Mouse (Mus musculus) retina, postnatal 7 days (tissue): Measurements from ENCODE around the gene Mfsd4a.

Experiments used
- DNase-seq: peaks from one replicate; pipeline ENCODE4 v3.0.0-alpha.2; 2012; ENCODE audit warnings: low read depth, low spot score

Gene Mfsd4a

DNA sequence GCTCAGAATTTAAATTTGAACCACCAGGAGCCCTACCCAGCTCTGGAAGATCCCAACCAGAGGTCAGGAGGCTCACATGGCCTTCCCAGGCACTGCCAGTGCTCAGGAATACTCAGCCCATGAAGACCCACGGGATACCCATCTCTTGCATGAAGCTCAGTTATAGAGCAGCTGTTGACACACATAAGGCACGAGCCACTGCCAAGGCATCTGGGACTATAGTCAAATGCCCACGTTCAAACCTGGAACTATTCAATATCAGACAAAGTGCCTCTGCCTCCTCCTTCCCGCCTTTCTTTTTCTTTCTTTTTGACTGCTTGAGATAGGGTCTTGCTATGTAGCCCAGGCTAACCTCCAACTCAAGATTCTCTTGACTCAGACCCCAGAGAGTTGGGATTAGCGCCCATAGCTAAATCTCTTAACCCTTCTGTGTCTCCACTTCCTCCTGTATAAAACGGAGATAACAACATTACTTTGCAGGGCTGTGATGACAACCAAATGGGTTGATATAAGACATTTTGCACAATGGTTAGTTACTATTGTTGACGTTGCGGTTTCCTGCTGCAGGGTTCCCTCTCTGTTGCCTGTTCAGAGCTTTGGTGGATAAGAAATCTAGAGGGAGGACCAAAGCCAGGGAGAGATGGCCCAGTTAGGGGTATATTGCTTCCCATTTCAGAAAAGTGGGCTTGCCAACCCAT lies 2.2 kb downstream of the Mfsd4a start:
- DNase-seq: no peak

DNA sequence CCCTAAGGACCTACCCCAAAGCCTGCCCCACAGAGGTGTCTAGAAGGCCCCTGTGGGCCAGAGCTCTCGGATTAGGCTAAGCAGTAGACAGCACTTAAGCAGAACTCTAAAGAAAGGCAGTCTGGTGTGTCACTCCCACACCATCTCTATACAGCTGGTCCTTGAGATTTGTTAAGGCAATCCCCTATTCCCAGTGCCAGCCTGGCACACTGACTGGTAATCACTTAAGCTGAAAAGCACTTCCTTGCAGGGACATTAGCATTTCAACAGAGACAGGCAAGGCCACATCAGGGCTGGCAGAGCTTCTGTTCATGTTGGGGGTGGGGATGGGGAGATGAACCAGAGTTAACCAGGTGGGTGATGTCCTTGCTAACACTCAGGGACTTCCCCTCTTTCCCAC lies 2.9 kb downstream of the Mfsd4a start:
- DNase-seq: peak; percentile 25

DNA sequence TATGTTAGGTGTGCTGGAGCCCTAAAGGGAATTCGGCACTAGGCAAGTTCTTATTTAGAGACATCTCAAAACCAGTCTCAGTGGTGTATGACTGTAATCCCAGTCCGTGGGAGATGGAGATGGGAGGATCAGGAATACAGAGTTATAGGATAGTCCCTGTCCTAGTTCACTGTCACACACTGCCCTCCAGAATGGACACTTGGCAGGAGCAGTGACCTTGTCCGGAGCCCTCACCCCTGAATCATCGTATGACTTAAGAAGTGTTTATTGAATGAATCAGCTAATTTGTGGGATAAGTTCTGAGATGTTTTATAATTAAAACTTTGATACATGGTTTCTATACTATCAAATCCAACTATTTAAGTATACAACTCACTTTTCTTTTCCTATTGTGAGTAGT lies 4.8 kb downstream of the Mfsd4a start:
- DNase-seq: no peak

DNA sequence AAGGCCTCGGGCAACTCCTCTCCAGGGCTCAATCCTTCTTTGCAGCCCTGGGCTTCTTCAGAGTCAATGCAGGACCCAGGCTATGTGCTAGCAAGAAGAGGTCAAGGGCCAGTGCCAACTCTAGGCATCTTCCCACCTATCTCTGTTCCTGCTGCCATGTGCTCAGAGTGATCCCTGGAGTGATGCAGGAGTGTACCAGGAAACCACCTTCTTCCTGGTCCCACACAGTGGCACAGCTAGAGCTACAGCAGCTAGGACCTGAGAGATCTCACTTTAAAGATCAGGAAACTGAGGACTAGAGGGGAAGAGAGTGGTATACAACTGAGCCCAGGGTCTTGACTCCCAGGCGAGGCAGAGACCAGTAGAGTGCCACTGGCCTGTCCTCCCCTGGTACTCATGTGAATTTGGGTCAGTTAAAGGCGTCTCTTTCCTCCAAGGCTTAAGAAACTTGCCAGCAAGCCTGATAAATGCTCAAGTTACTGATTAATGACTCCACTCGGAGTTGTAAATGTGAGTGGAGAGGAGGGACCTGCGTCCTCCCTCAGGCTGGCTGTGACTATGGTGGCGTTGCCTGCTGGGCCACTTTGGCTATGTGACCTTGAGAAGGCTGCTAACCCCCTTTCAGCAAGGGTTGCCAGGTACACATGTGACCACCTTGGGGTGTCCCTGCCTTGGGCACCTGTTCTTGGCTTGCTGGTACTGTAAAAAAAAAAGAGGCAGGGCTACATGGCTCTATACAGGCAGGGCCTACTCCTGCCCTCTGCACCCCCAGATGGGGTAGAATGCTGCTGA lies 5.9 kb downstream of the Mfsd4a start:
- no peak for DNase-seq

DNA sequence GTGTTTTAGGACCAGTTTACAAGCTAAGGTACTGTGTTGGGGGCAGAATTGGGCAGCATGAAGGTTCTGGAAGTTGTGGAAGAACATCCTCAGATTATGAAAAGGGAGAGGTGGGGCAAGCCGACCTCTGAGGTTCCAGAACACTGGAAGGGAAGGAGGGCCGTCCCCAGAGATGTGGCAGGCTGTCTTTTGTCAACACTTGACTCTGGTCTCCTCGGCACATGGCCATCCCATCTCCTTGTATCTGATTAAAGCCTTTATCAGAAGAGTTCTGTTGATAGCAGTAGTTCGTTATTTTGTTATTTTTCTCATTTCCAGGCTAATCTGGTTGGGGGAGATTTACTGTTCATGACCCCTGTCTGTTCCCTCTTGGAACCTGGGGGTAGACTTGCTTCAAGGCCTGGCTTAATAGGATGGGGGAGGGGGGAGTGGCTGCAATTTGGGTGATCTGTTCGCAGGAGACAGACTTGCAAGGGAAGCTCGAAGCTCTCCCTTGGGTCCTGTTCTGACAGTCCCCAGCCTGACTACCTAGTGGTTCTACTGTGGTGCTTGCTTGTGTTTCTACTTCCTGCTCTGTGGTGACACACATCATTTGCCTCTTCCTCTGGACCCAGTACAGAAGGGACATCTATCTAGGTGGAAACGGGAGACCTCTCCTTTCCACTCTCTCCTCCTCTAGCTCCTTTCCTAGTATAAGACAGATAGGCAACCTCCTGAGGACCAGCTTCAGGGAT lies 7.7 kb downstream of the Mfsd4a start:
- DNase-seq: no peak

DNA sequence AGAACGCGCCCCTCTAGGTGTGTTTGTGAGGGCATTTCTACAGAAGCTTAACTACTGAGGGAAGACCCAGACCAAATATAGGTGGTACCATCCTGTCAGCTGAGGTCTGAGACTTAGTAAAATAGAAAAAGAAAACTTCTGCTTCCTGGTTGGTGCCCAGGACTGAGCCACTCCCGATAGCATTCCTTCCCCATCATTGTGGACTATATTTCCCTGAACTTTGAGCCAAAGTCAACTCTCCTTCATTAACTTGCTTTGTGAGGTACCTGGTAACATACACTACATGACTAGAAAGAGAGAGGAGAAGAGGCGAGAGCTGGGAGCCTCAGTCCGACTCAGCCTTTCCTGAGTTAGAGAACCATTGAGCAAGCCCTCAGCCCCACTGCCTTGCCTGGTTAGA lies 9.3 kb downstream of the Mfsd4a start:
- no peak for DNase-seq

DNA sequence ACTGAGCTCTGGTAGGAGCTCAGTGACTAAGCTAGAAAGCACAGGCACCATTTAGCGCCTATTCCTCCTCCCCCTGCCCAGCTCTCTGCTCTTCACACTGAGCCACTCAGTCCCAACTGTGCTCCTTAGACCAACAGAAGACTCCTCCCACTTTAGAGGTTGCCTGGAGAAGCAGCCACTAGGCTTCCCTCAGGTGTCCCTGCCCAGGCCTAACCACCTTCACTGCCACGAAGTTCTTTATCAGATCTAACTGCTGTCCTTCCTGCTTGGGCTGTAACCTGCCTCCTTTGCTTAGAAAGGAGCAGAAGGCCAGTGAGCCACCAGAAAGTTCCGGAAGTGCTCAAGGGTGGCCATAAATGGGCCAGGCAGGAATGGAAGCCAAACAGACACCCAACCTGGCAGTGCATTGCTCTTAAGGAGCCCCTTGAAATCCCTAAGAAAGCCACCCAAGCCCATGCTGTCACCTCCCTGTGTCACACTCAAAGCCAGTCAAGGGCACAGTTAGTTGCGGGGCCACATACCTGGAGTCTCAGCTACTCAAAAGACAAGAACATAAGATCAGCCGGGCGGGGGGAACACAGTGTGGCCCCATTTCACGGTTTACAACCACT lies 12.7 kb downstream of the Mfsd4a start:
- DNase-seq: no peak

DNA sequence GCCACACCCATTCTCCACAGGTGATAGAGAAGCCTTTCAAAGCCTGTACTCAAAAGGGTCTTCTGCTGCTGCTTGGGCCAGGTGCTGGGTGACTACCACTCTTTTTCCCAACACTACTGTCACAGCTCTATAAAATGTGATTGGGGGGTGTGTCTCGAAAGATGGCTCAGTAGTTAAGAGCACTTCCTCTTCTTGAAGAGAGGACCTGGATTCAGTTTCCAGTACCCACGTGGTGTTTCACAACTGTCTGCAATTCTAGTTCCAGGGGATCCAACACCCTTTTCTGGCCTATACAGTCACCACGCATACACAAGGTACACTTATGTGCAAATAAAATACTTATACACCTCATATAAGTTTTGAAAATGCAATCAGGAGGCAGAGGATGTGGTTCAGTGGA lies 13.5 kb downstream of the Mfsd4a start:
- DNase-seq: no peak

DNA sequence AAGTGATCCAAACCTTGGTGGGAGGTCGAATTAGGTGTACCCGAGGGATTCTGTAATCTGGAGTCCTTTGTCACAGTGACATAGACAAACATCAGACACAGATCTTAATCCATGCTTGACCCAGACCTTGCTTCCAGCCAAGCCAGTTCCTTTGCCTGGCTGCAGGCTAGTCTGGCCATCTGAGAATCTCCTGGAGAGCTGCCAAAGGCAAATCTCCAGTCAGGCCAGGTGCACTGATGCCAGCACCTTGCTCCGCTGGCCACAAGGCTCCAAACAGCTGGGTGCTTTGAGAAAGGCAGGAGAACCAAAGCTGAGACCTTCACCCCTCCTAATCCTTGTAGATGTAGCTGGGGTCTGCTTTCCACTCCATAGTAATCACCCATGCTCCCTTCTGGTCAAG lies 16.1 kb downstream of the Mfsd4a start:
- DNase-seq: no peak

DNA sequence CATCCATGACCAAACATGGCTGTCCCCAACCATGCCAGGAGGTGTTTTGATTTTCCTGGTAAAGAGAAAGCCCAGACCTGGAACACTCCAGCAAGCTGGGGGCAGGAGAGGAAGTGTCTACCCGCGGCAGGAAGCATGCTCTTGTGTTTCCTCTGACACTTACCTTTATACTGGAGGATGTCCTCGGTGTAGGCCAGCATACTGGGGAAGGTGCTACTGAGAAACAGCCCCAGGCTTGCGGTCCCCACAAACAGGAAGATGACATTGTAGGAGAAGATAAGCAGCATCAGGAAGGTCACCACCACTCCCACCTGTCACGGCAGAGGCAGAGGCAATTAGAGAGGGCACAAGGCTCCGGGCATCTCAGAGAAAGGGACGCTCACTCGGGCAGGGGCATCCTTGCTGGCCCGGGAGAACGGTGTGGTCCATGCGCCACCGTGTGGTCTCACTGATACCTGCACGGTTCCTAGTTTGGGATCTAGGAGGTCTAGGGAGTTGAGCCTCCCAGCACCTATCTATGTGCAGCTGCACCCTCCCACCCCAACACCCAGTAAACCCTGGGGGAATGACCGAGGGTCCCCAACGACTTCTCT lies 21.6 kb downstream of the Mfsd4a start:
- peak; percentile 43 for DNase-seq

DNA sequence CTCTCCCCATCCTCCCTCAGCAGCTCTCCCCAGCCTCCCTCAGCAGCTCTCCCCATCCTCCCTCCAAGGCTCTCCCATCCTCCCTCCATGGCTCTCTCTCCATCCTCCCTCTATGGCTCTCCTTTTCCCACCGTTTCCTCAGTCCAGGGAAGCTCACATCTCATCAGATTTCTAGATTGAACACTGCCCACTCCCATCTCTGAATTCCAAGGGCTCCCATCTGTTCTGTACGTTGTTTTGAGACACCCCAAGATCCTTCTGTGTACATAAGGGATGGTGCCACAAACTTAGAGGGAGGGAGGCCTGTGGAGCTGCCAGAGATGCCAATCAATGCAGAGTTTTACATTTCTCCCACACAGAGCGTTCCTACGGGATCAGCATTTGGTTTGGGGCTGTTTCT lies 24.1 kb downstream of the Mfsd4a start:
- DNase-seq: no peak

DNA sequence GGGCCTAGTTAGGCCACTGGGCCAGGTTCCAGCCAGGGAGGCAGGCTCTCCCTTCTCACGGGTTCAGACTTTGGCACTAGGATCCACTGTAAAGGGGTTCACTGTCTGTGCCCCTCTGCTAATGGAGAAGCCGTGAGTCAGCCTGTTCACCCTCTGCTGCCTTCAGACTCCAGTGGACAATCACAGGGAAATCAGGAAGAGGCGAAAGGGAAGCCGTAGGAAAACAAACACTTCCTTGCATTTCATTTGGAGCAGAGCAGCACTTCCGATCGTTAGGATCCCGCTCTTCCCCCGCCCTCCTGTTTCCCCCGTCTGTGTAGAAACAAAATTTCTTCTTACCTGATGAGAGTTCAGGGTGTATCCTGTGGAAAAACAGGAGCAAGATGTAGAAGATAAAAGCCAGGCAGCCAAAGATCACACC lies 27.7 kb downstream of the Mfsd4a start:
- DNase-seq: no peak

DNA sequence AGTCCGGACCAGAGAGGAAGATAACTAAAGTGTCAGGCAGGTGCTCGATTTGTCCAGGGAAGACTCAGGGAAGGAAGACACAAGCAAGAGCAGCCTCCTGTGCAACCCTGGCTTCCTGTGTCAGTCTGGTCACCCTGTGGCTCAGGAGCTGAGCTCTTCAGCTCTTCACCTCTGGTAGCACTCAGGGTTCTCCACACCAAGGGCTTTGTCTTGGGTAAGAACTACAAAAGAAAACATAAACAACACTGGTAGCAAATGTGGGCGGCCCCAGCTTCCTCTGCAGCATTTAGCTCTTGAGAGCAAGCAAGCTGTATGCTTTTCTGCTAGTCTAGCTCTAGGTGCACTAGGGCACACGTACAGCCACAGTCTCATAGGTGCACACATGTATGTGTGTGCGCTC lies 29.1 kb downstream of the Mfsd4a start:
- DNase-seq: no peak

DNA sequence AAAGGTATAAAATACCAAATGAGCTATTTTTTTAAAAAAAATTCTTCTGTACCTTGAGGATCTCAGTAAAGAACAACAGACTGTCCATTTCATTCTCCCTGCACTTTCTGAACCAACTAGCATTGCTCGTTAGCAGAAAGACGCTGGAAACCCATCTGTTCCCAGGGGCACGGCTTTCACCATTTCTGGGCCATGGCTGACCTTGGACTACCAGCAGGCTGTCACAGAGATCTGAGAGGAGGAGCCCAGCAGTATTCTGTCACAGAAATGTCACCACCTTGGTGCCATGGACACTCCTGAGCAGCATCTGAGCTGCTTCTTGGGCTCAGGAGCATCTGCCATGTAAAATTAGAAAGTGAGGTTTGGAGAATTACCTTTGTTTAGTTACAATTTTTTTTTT lies 30.1 kb downstream of the Mfsd4a start:
- no peak for DNase-seq

DNA sequence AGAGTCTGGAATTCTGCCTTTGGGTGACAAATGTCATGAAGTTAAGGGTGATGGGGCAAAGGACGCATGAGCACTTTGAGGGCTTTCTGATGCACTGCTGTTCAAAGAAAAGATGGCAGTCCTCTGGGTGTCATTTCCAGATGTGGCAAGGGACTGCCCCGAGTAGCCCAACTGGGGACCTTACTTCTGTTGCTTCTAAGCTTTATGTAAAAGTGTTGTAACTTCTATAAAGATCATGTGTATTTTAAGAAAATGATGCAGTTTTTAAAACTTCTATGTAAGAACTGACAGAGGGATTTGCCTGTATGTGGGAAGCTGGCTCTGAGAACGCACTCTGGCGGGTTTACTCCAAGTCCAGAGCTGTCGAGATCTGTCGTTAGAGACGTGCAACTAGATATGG lies 35.7 kb downstream of the Mfsd4a start:
- no peak for DNase-seq

DNA sequence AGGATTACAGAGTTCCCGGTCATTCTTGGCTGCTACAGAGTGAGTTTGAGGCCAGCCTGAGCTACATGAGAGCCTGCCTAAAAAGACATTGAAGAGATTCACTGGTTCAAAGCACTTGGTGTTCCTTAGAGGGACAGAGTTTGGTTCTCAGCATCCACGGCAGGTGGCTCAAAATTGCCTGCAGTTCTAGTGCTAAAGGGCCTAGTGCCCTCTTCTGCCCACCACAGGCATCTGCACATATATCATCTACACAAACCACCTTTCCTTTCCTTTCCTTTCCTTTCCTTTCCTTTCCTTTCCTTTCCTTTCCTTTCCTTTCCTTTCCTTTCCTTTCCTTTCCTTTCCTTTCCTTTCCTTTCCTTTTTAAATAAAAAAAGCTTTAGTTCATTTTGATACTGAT lies 37.3 kb downstream of the Mfsd4a start:
- DNase-seq: no peak

DNA sequence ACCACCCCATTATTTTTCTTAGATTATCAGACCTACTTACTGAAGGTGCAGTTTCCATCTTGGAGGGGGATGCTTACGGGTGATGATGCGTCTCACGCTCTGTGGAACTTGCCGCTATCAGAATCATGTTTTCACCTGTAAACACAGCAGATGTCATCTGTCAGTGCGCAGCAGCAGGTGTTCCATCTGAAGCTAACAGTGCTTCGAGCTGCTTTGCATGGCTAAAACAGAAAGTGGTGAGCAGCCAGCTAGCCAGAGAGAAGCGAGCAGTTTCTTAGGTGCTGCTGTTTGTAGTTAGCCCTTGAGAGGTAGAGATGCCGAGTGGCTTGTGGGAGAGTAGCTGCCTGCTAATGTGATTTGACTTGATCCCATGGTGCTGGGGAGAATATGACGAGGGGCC lies 39.4 kb downstream of the Mfsd4a start:
- DNase-seq: no peak

DNA sequence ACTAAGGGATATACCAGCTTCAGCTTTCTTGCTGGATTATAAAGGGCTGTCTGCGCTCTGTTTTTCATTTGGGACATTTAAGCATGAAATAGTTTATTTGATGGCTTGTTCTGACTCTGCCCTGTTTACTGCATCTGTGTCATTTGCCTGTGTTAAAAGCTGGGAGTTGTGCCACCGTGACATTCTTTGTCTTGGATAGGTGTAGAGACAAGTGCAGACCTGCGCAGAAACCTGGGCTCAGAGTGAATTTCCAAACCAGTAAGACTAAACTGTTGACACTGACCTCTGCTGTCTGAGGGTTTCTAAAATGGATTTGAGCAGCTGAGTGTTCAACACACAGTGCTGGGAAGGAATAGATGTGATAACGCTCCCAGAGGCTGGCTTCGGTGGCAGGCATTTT lies 39.9 kb downstream of the Mfsd4a start:
- DNase-seq: no peak

DNA sequence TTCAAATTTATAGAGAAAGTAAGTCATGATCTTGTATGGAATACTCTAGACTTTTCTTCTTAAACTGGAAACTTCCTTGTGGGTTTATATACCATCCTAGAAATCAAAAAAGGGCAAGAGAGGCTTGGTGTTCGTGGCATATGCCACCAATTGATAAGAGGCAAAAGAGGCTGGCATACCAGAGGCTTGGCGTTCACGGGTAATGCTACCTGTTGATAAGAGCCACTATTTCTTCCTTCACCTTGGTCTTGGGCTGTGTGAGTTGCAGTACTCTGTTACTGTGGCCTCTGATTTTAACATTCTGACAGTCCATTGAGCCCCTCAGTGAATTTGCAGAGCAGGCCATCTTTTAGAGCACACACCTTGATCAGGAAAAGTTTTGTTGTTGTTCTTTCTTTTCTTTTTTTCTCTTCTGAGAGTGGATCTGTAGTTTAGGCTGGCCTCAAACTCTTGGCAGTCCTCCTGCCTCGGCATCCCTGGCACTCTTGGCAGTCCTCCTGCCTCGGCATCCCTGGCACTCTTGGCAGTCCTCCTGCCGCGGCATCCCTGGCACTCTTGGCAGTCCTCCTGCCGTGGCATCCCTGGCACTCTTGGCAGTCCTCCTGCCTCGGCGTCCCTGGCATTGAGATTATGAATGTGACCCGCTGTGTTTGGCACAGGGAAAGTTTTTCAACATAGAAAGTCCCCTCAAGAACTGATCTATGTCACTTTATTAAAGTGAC lies 40.8 kb downstream of the Mfsd4a start:
- DNase-seq: no peak

DNA sequence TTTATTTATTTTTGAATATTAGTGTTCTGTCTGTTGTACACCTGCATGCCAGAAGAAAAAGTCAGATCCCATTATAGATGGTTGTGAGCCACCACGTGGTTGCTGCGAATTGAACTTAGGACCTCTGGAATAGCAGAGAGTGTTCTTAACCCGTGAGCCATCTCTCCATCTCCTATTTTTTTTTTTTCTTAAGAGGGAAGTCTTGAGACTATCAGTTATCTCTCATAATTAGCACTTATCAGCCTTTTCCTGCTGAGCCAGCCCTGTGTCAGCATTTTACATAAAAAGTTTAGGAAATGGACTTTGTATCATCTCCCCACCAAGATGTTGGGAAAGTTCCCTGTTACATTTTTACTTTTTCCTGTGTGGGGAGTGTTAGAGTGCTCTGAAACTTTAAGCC lies 45.8 kb downstream of the Mfsd4a start:
- DNase-seq: no peak

DNA sequence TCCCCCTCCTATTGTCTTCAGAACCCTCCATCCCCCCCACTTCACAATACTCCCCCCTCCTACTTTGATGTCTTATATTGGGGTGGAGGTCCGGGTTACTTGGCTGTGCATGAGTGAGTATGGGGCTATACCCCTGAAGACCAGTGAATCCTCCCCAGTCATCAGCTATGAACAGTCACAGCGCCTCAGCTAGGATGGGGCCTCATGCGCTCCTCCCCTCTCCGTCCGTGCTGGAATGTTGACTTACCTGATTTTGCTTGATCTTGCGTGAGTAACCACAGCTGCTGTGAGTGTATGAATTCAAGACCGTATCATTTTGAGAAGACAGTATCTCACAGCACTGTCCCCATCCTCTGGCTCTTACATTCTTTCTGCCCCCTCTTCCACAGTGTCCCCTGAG lies 48.0 kb downstream of the Mfsd4a start:
- DNase-seq: no peak
